Mouse (Mus musculus) heart, postnatal 14 days (tissue): ENCODE data around the gene Cc2d2b. TPM values are rescaled to one million over a fixed set of nuclear protein-coding genes. Genes with fewer than 3 reads are reported as not detected.

ENCODE experiments used
- DNase-seq, 2 experiments: peaks; one replicate each; pipeline ENCODE4 v3.0.0; 2021 to 2022
- intact Hi-C: fragments of 180-260 bp; cut with DNase I; formaldehyde crosslinking; loops from one replicate; pipeline ENCODE4 v1.15.1; 2025
- total RNA-seq, 2 experiments: library from RNA; stranded (reverse); gene quantifications; 2 replicates each; pipeline ENCODE4 v1.2.3; 2021

Gene Cc2d2b
- total RNA-seq, 2 experiments from 2014 or later = not detected

GRCm38 (mm10) chr19:40738683-40739324 lies 9.7 kb upstream of the Cc2d2b start:
- intact Hi-C loops = no loop called here
- DNase-seq = no peak

DNA sequence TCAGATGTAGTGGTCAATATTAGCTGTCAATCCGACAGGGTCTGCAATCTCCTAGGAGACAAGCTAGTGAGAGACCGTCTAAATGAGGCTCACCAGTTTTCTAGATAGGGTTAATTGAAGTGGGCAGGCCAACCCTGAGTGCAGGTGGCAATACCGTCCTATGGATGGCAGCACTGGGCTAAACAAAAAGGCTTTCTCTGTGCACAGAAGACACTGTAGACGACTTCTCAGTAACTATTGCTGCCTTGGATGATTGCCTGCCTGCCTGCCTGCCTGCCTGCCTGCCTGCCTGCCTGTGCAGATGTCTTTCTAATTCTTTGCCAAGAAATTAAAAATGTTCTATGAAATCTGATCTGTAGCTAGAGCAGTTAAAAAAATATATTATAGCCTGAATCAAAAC lies 1.9 kb upstream of the Cc2d2b start:
- DNase-seq = no peak
- intact Hi-C loops = no loop called here

GRCm38 (mm10) chr19:40754311-40754710 lies 5.8 kb downstream of the Cc2d2b start:
- DNase-seq = peak; percentile 17 to 42
- intact Hi-C loops = loop anchor here (5.0 kb wide), 1 partner anchor 263 kb away; no protein-coding TSS in a partner anchor

GRCm38 (mm10) chr19:40760071-40760470 lies 11.5 kb downstream of the Cc2d2b start:
- intact Hi-C loops = no loop called here

GRCm38 (mm10) chr19:40762023-40762759 lies 13.6 kb downstream of the Cc2d2b start:
- peak; percentile 6 to 26 for DNase-seq
- intact Hi-C loops = no loop called here

More at GRCm38 (mm10) chr19:40760071-40760470, 11.5 kb downstream of the Cc2d2b start:
- no peak for DNase-seq

GRCm38 (mm10) chr19:40767189-40767588 lies 18.6 kb downstream of the Cc2d2b start:
- DNase-seq = no peak
- intact Hi-C loops = no loop called here

GRCm38 (mm10) chr19:40769341-40769770 lies 20.8 kb downstream of the Cc2d2b start:
- peak; percentile 10 to 14 for DNase-seq
- intact Hi-C loops = no loop called here

DNA sequence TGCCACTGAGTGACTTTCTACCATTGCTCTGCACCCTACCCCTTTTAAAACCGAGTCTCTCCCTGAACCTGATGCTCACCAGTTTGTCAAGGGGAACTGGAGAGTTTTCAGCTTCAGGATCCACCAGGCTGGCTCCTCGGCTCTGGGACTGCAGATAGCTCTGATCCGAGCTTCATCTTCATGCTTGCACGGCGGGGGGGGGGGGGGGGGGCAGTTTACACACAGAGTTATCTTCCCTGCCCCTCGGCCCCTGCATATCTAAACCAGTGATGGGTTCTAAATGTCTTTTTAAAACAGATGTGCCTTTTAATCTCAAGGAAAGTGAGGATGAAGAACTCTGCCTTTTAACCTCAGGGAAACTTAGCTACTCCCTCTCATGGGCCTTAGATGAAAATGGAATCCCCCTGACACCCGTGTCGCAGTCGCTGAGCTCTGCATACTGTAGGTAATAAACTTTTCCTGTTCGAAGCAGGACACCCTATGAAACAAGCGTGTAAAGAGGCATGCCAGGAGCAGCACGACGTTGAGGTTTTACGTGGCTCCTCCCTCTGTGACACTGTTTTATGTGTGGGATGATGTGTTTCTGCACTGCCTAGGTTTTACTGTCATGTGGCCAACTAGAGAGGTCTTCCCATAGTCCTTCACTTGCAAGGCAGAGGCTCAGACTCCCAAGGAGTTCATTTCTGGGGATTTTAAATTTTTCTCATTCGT lies 39.6 kb downstream of the Cc2d2b start:
- DNase-seq = no peak
- intact Hi-C loops = no loop called here

- no peak for DNase-seq
- intact Hi-C loops = no loop called here
Observed at GRCm38 (mm10) chr19:40788715-40789084, 40.1 kb downstream of the Cc2d2b start.

GRCm38 (mm10) chr19:40805176-40805737 lies 56.7 kb downstream of the Cc2d2b start:
- intact Hi-C loops = no loop called here
- no peak for DNase-seq

DNA sequence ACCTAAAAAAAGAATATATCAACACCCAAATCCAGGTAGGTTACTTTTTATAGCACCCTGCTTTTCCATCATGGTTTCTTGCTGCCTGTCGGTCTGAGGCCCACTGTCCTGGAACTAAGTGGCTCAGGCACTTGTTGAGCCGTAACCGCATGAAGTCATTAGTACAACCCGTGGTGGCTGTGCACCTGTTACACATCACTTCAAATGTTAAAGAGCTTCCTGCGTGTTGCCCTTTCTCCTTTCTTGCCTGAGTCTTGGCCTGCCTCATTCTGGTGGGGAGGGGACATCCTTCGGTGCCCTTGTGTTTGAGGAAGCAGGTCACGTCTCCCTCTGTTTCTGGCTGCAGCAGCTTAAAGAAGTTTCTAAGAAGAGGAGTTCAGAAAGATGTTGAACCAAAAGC lies 61.3 kb downstream of the Cc2d2b start:
- no peak for DNase-seq
- intact Hi-C loops = no loop called here

GRCm38 (mm10) chr19:40811840-40812239 lies 63.3 kb downstream of the Cc2d2b start:
- DNase-seq = no peak
- intact Hi-C loops = no loop called here

- DNase-seq = no peak
- intact Hi-C loops = no loop called here
Observed at GRCm38 (mm10) chr19:40812778-40813177, 64.2 kb downstream of the Cc2d2b start.

GRCm38 (mm10) chr19:40813385-40813784 lies 64.8 kb downstream of the Cc2d2b start:
- no peak for DNase-seq
- intact Hi-C loops = no loop called here

DNA sequence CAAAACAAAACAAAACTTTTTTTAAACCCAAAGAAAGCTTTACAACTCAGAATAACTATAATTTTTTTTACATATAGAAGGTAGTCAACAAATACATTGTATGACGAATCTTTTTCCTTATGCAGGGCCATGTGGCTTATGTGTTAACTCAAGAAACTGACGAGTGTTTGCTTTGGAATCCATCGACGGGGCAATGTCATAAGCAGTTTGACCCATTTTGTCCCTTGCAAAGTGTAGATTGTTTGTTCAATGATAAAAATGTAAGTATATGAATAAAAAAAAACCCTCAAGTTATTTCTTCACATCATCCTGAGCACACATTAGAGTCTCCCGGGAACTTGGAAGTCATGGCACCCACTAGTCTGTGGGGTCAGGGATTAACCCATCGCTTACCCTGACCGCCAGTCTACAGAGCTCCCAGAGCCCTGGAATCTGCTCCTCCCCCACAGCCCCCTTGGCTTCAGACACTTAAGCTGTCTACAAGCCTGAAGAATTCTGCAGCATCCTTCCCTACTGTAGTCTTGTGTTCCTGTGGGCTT lies 67.2 kb downstream of the Cc2d2b start:
- intact Hi-C loops = no loop called here
- no peak for DNase-seq

- DNase-seq = no peak
- intact Hi-C loops = no loop called here
Observed at GRCm38 (mm10) chr19:40817901-40818532, 69.5 kb downstream of the Cc2d2b start.

GRCm38 (mm10) chr19:40818764-40819163 lies 70.2 kb downstream of the Cc2d2b start:
- no peak for DNase-seq
- intact Hi-C loops = no loop called here

DNA sequence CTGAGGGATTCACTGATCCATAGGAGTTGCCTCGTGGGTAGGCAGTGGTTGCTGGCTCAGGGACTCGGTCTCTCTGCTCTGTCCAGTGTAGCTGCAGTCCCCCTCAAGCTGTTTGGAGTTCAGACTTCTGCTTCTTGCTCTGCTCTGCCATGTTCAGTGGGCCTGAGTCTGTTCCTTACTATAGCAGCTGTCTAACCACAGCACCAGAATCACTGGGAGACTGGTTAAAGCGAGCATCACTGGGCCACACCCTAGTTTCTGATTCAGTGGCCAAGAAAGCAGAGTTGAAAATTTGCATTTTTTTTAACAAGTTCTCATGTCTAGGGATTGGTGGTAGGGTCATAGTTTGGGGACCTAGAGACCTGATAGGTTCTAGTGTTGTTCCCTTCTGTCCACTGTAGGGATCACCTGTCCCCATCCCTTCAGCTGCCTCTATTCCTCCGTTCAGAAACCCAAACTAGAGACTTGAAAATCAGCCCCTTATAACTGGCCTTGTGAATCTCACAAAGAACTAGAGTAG lies 72.8 kb downstream of the Cc2d2b start:
- no peak for DNase-seq

GRCm38 (mm10) chr19:40825636-40826035 lies 77.1 kb downstream of the Cc2d2b start:
- no peak for DNase-seq
- intact Hi-C loops = no loop called here

More for the DNA sequence above, 72.8 kb downstream of the Cc2d2b start:
- intact Hi-C loops = no loop called here

DNA sequence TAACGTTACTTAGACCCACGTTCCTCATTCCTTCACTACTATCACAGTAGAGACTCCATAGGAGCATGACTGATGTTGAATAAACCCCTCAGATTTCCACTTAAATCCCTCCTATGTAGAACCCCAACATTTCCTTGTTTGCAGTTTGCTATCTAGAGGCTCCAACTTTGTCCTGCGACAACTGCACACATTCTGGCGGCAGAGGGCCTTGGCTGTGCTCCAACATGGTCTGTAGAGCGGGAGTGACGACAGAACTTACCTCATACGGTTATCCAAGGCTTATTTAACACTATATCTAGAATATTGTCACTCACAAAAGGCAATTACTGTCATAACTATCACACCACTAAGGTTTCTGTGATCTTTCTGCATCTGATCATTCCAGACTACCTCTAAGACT lies 78.2 kb downstream of the Cc2d2b start:
- intact Hi-C loops = no loop called here

More for the DNA sequence above, 78.2 kb downstream of the Cc2d2b start:
- DNase-seq = no peak
